Mouse (Mus musculus) WW6 (cell line): Measurements from ENCODE around the gene Eif3c.
A peak's percentile ranks its signal among the peaks of the same experiment; 100 is the strongest.

Source experiments
- DNase-seq: peaks from one replicate; pipeline ENCODE4 v3.0.0-alpha.2; 2013; ENCODE audit warnings: low read depth, low spot score

The Eif3c gene

GRCm38 (mm10) chr7:126554796-126555195, 11.4 kb downstream of the Eif3c start:
- DNase-seq = no peak

GRCm38 (mm10) chr7:126545631-126546030, 20.6 kb downstream of the Eif3c start:
- no peak for DNase-seq

GRCm38 (mm10) chr7:126541661-126542060, 24.6 kb downstream of the Eif3c start:
- DNase-seq = no peak

- DNase-seq = peak; percentile 39
Measured at GRCm38 (mm10) chr7:126537820-126538585, 28.2 kb downstream of the Eif3c start.

GRCm38 (mm10) chr7:126536466-126536865, 29.7 kb downstream of the Eif3c start:
- DNase-seq = no peak

- DNase-seq = no peak
Measured at GRCm38 (mm10) chr7:126535766-126536165, 30.4 kb downstream of the Eif3c start.

GRCm38 (mm10) chr7:126533434-126533833, 32.8 kb downstream of the Eif3c start:
- DNase-seq = no peak

- no peak for DNase-seq
Measured at GRCm38 (mm10) chr7:126528166-126528577, 38.0 kb downstream of the Eif3c start.

- DNase-seq = no peak
Measured at GRCm38 (mm10) chr7:126523316-126523715, 42.9 kb downstream of the Eif3c start.

GRCm38 (mm10) chr7:126519513-126519912, 46.7 kb downstream of the Eif3c start:
- DNase-seq = no peak

- DNase-seq = no peak
Measured at GRCm38 (mm10) chr7:126518261-126518941, 47.8 kb downstream of the Eif3c start.

- no peak for DNase-seq
Measured at GRCm38 (mm10) chr7:126511287-126511686, 54.9 kb downstream of the Eif3c start.

GRCm38 (mm10) chr7:126507126-126507778, 59.0 kb downstream of the Eif3c start:
- no peak for DNase-seq

GRCm38 (mm10) chr7:126504913-126505312, 61.3 kb downstream of the Eif3c start:
- no peak for DNase-seq

- peak; percentile 98 for DNase-seq
Measured at GRCm38 (mm10) chr7:126503273-126503878, 62.8 kb downstream of the Eif3c start, which contains the start of gene Atxn2l. Gene Atxn2l (minus strand): TSS chr7:126503437.

GRCm38 (mm10) chr7:126502751-126503150, 63.5 kb downstream of the Eif3c start:
- no peak for DNase-seq

- DNase-seq = peak; percentile 91
Measured at GRCm38 (mm10) chr7:126502023-126502741, 64.0 kb downstream of the Eif3c start.

GRCm38 (mm10) chr7:126501684-126502022, 64.6 kb downstream of the Eif3c start:
- no peak for DNase-seq

GRCm38 (mm10) chr7:126499416-126499815, 66.8 kb downstream of the Eif3c start:
- no peak for DNase-seq

GRCm38 (mm10) chr7:126497966-126498365, 68.2 kb downstream of the Eif3c start:
- DNase-seq = no peak

- no peak for DNase-seq
Measured at GRCm38 (mm10) chr7:126496475-126496874, 69.7 kb downstream of the Eif3c start.
